Mouse (Mus musculus) myocyte (in vitro differentiated cells): Measurements from ENCODE around the gene Mrtfb.

Experiments
- CEBPB ChIP-seq: IDR thresholded peaks from 2 replicates; pipeline ENCODE4 v1.6.1; 2011; ENCODE audit warnings: mild to moderate bottlenecking, moderate library complexity; ENCODE audit not compliant: poor library complexity, insufficient read depth, severe bottlenecking
- E2F4 ChIP-seq: IDR thresholded peaks from one replicate; pipeline ENCODE4 v1.6.1; 2011; ENCODE audit warnings: mild to moderate bottlenecking, control low read depth, moderate library complexity; ENCODE audit not compliant: insufficient read depth
- MAX ChIP-seq: IDR thresholded peaks from one replicate; pipeline ENCODE4 v1.6.1; 2011; ENCODE audit warnings: low read depth, mild to moderate bottlenecking, control low read depth
- MYOD1 ChIP-seq, 3 experiments: IDR thresholded peaks; one replicate each; pipeline ENCODE4 v1.6.1; 2011; ENCODE audit warnings: control low read depth in 2 of 3, low read depth in 2 of 3, mild to moderate bottlenecking in 2 of 3, moderate library complexity in 1 of 3; ENCODE audit not compliant: insufficient read length in 2 of 3, control insufficient read depth in 1 of 3
- MYOG ChIP-seq, 3 experiments: IDR thresholded peaks; one replicate each; pipeline ENCODE4 v1.6.1; 2011; ENCODE audit warnings: control low read depth in 2 of 3, low read depth in 2 of 3, mild to moderate bottlenecking in 2 of 3; ENCODE audit not compliant: insufficient read length in 2 of 3, control insufficient read depth in 1 of 3, insufficient read depth in 1 of 3
- POLR2A ChIP-seq: IDR thresholded peaks from one replicate; pipeline ENCODE4 v1.6.1; 2011; ENCODE audit warnings: low read depth, mild to moderate bottlenecking, control low read depth, moderate library complexity; ENCODE audit not compliant: insufficient read length
- POLR2AphosphoS2 ChIP-seq: IDR thresholded peaks from one replicate; pipeline ENCODE4 v1.6.1; 2011; ENCODE audit warnings: low read depth, control low read depth; ENCODE audit not compliant: insufficient read length
- REST ChIP-seq: IDR thresholded peaks from one replicate; pipeline ENCODE4 v1.6.1; 2011; ENCODE audit warnings: mild to moderate bottlenecking, control low read depth, moderate library complexity; ENCODE audit not compliant: insufficient read depth, insufficient read length
- SRF ChIP-seq: IDR thresholded peaks from one replicate; pipeline ENCODE4 v1.6.1; 2011; ENCODE audit warnings: low read depth; ENCODE audit not compliant: control insufficient read depth, insufficient read length
- TCF12 ChIP-seq: IDR thresholded peaks from one replicate; pipeline ENCODE4 v1.6.1; 2011; ENCODE audit warnings: mild to moderate bottlenecking, control low read depth; ENCODE audit not compliant: poor library complexity, insufficient read depth, severe bottlenecking
- USF1 ChIP-seq: IDR thresholded peaks from one replicate; pipeline ENCODE4 v1.6.1; 2011; ENCODE audit warnings: low read depth, mild to moderate bottlenecking, control low read depth, moderate library complexity

DNA sequence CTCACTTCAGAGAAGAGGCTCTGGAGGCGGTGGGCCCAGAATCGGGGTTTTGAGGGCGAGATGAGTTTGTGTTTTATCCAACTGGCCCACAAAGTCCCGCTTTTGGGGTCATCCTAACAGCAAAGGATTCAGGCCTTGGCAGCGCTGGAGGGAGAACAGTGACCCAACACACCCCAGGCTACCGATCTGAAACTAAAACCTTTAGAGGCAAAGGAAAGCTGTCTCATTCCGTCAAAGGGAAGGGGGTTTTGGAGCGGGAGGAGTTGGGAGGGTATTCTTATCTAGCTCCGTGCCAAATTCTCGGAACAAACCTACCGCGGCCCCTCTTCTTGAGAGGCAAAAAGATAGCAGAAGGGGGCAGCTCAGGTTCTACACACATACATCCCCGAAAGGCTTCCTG lies 193.2 kb downstream of the Mrtfb start:
- TF ChIP-seq E2F4 = no peak
- TF ChIP-seq POLR2A = no peak
- no peak for TF ChIP-seq CEBPB
- no peak for TF ChIP-seq TCF12
- no peak for TF ChIP-seq MYOG (IDR thresholded peaks at IDR 0.05; ENCODE audit: control insufficient read depth in 1 of 3, insufficient read depth in 1 of 3, insufficient read length in 2 of 3, low read depth in 2 of 3)
- TF ChIP-seq MYOD1 (IDR thresholded peaks at IDR 0.05; ENCODE audit: control insufficient read depth in 1 of 3, insufficient read length in 2 of 3, low read depth in 2 of 3) = no peak
- TF ChIP-seq POLR2AphosphoS2 = no peak
- no peak for TF ChIP-seq MAX
- no peak for TF ChIP-seq REST
- no peak for TF ChIP-seq USF1
- no peak for TF ChIP-seq SRF
